Mouse (Mus musculus): ENCODE measurements at regions not wholly inside any gene's neighbourhood (a gene's known extent, or its start where the extent isn't known, plus 50 kb on each side); places are given as distances from the start of the nearest gene placed in this dataset.

GRCm38 (mm10) chr16:86115587-86116376 is 214.2 kb upstream of the Adamts5 start:
- TF ChIP-seq SIN3A (IDR thresholded peaks at IDR 0.05; ENCODE audit: low read length) (no peak), MEF2A (IDR thresholded peaks at IDR 0.05; ENCODE audit: borderline replicate concordance, low read depth, low read length) (no peak), EP300 (IDR thresholded peaks at IDR 0.05; ENCODE audit: low read length) (no peak), CTCF (conservative IDR thresholded peaks at IDR 0.05 in 1 of 2, IDR thresholded peaks at IDR 0.05 in 1 of 2; ENCODE audit: low read depth in 2 of 2, low read length in 2 of 2) (no peak), TCF12 (IDR thresholded peaks at IDR 0.05; ENCODE audit: low read depth, low read length) (no peak), HCFC1 (IDR thresholded peaks at IDR 0.05; ENCODE audit: low read depth, low read length) (no peak), POLR2A (IDR thresholded peaks at IDR 0.05; ENCODE audit: low read depth, low read length) (no peak), GABPA (IDR thresholded peaks at IDR 0.05; ENCODE audit: insufficient replicate concordance, low read depth, low read length) (no peak), ELF1 (IDR thresholded peaks at IDR 0.05; ENCODE audit: low read depth, low read length) (no peak), MAZ (IDR thresholded peaks at IDR 0.05; ENCODE audit: low read depth, low read length) (no peak), MAX (IDR thresholded peaks at IDR 0.05; ENCODE audit: low read length) (no peak), POLR2AphosphoS2 (IDR thresholded peaks at IDR 0.05; ENCODE audit: low read depth, low read length) (no peak)

Measured in CH12.LX (cell line).